Mouse (Mus musculus) stomach, embryonic 16.5 days (tissue): Measurements from ENCODE around the gene Gstp2. TPM values are rescaled to one million over a fixed set of nuclear protein-coding genes. Genes with fewer than 3 reads are reported as not detected.

Experiments used
- ATAC-seq: fragments of 200-750 bp; cut with Nextera tagmentation; 2 replicates; pipeline ENCODE4 v1.8.0; 2017; ENCODE audit warnings: moderate number of reproducible peaks, moderate TSS enrichment; ENCODE audit not compliant: insufficient read depth, low FRiP score
- H3K27ac ChIP-seq: fragments of 300-500 bp; sonication (generic); 2 replicates; pipeline ENCODE4 v1.5.1; 2014; ENCODE audit warnings: low read length
- H3K27me3 ChIP-seq: fragments of 300-500 bp; sonication (generic); 2 replicates; pipeline ENCODE4 v1.6.1; 2014; ENCODE audit warnings: low read length, control low read depth, mixed read lengths; ENCODE audit not compliant: control insufficient read depth, insufficient read depth
- H3K36me3 ChIP-seq: fragments of 300-500 bp; sonication (generic); 2 replicates; pipeline ENCODE4 v1.6.1; 2014; ENCODE audit warnings: low read length; ENCODE audit not compliant: control insufficient read depth, insufficient read depth
- H3K4me1 ChIP-seq: fragments of 300-500 bp; sonication (generic); 2 replicates; pipeline ENCODE4 v1.6.1; 2014; ENCODE audit warnings: low read length, control low read depth, mixed read lengths; ENCODE audit not compliant: control insufficient read depth, insufficient read depth
- H3K4me2 ChIP-seq: fragments of 300-500 bp; sonication (generic); 2 replicates; pipeline ENCODE4 v1.6.1; 2014; ENCODE audit warnings: low read depth, low read length, mixed read lengths
- H3K4me3 ChIP-seq: fragments of 300-500 bp; sonication (generic); replicated peaks from 2 replicates; pipeline ENCODE4 v1.5.1; 2014; ENCODE audit warnings: mild to moderate bottlenecking, low read length
- H3K9ac ChIP-seq: fragments of 300-500 bp; sonication (generic); 2 replicates; pipeline ENCODE4 v1.6.1; 2014; ENCODE audit warnings: low read length
- H3K9me3 ChIP-seq: fragments of 300-500 bp; sonication (generic); replicated peaks from 2 replicates; pipeline ENCODE4 v1.6.1; 2016; ENCODE audit warnings: low read length, control low read depth; ENCODE audit not compliant: control insufficient read depth
- WGBS: fragments of 180-500 bp; shearing (Covaris S2); extraction: QIAGEN DNeasy Blood & Tissue Kit; methylation state at CpG from one replicate; pipeline ENCODE4 v1.1.7; 2014; 5-methylcytosine and 5-hydroxymethylcytosine counted together
- polyA plus RNA-seq: library from polyadenylated mRNA; unstranded; fragments of >200 nt; fragmentation: Nextera tagmentation; extraction: Ambion mirVana; gene quantifications from 2 replicates; pipeline ENCODE4 v1.2.1, GENCODE M21; 2015

Gstp2 gene
- polyA plus RNA-seq, 1 experiment from 2014 or later = 28.7 TPM

- peak within 1 kb of the TSS; percentile 82 for H3K4me2 ChIP-seq
- ATAC-seq = peak; percentile 93
- peaks cover 16% of the 10 kb centered on the region for H3K4me1 ChIP-seq
- no peaks in the 10 kb centered on the region for H3K27me3 ChIP-seq
- under 1% methylated on average over 64 of the region's 64 CpGs for WGBS
- H3K4me3 ChIP-seq = peak within 1 kb of the TSS; percentile 87
- no peaks in the 10 kb centered on the region for H3K9me3 ChIP-seq
- H3K9ac ChIP-seq = peak within 1 kb of the TSS; percentile 91
- peak within 1 kb of the TSS; percentile 97 for H3K27ac ChIP-seq
- H3K36me3 ChIP-seq = no peaks in the 10 kb centered on the region
Observed at GRCm38 (mm10) chr19:4000119-4000900, 45.5 kb downstream of the Gstp2 start, which contains the start of the genes Nudt8 and Gm49405. TSS of gene Nudt8 (plus strand) at chr19:4000580. TSS of gene Gm49405 (plus strand) at chr19:4000626.

GRCm38 (mm10) chr19:3999121-3999730, 46.6 kb downstream of the Gstp2 start:
- Histone ChIP-seq H3K27ac (0 out of 2 replicates have a peak overlapping the region, but pooled peaks have one; percentile 97), H3K9ac (peak overlapping the region; percentile 91), H3K27me3 (no peaks in the 10 kb centered on the region), H3K4me3 (peak overlapping the region; percentile 87), H3K4me1 (peaks cover 16% of the 10 kb centered on the region), H3K4me2 (peak overlapping the region; percentile 82), H3K36me3 (no peaks in the 10 kb centered on the region), H3K9me3 (no peaks in the 10 kb centered on the region)
- WGBS = 85% methylated on average over 9 of the region's 9 CpGs
- no peak for ATAC-seq

GRCm38 (mm10) chr19:3998335-3998734, 47.5 kb downstream of the Gstp2 start:
- Histone ChIP-seq H3K9me3 (no peaks in the 10 kb centered on the region), H3K4me3 (no peak overlapping the region), H3K27ac (no peak overlapping the region), H3K4me2 (no peak overlapping the region), H3K4me1 (peaks cover 16% of the 10 kb centered on the region), H3K27me3 (no peaks in the 10 kb centered on the region), H3K9ac (no peak overlapping the region), H3K36me3 (no peaks in the 10 kb centered on the region)
- WGBS = 70% methylated on average over 8 of the region's 8 CpGs
- ATAC-seq = no peak

- H3K4me3 ChIP-seq = no peak overlapping the region
- no peak overlapping the region for H3K4me2 ChIP-seq
- WGBS = 49% methylated on average over 8 of the region's 8 CpGs
- no peak for ATAC-seq
- no peak overlapping the region for H3K27ac ChIP-seq
- H3K36me3 ChIP-seq = no peaks in the 10 kb centered on the region
- H3K9me3 ChIP-seq = no peaks in the 10 kb centered on the region
- H3K9ac ChIP-seq = no peak overlapping the region
- H3K4me1 ChIP-seq = peaks cover 14% of the 10 kb centered on the region
- H3K27me3 ChIP-seq = no peaks in the 10 kb centered on the region
Observed at GRCm38 (mm10) chr19:3997231-3997630, 48.6 kb downstream of the Gstp2 start.

DNA sequence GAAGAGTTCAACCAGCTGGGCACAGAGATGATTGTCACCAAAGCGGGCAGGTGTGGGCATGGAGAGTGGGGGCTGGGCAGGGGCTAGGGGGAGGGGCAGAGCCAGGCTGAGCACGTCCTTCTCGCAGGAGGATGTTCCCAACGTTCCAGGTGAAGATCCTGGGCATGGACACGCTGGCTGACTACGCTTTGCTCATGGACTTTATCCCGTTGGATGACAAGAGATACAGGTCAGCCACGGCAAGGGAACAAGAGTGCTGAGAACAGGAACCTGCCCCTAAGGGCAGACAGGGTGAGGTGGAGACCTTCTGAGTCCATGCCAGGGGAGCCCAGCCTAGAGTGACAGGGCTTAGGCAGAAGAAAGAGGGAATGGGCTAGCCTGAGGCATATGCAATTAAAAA, 49.1 kb downstream of the Gstp2 start:
- no peak overlapping the region for H3K4me3 ChIP-seq
- H3K9ac ChIP-seq = no peak overlapping the region
- H3K9me3 ChIP-seq = no peaks in the 10 kb centered on the region
- no peaks in the 10 kb centered on the region for H3K36me3 ChIP-seq
- H3K4me1 ChIP-seq = peaks cover 13% of the 10 kb centered on the region
- no peak overlapping the region for H3K27ac ChIP-seq
- WGBS = 75% methylated on average over 8 of the region's 8 CpGs
- H3K27me3 ChIP-seq = no peaks in the 10 kb centered on the region
- H3K4me2 ChIP-seq = no peak overlapping the region
- no peak for ATAC-seq

DNA sequence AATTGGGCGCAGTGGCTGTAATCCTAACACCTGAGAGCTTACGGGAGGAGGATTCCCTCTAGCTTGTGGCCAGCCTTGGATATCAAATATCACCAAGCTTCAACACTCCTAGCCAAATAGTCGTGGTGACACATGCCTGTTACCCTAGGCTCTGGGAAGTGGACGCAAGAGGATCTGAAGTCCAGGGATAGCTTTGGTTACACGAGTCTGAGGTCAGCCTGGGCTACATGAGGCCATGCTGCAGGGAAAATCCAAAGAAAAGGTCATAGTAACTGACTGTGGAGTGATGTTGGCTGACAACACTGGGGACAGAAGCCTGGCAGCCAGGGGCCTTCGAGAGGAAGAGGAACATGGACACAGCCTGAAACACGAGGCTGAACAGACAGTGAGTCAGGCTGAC, 49.7 kb downstream of the Gstp2 start:
- Histone ChIP-seq H3K27ac (no peak overlapping the region), H3K36me3 (no peaks in the 10 kb centered on the region), H3K9me3 (no peaks in the 10 kb centered on the region), H3K4me3 (no peak overlapping the region), H3K27me3 (no peaks in the 10 kb centered on the region), H3K4me1 (peaks cover 7% of the 10 kb centered on the region), H3K9ac (no peak overlapping the region), H3K4me2 (no peak overlapping the region)
- ATAC-seq = no peak
- 65% methylated on average over 7 of the region's 7 CpGs for WGBS

DNA sequence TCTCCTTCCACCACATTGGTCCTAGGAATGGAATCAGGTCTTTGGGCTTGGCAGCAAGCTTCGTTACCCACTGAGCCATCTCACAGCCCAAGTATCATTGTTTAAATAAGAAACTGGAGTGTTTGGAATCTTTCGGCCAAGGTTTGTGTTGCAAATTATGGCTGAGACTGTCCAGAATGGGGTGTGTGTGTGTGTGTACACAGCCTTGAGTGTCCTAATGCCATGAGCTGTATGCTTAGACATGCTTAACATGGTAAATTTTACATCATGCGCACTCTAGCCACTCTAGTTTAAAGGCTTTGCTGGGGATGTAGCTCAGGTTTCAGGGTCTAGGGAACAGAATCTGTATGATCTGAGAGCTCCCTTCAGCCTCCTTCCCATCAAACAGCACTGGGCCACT, 50.3 kb downstream of the Gstp2 start:
- Histone ChIP-seq H3K9me3 (no peaks in the 10 kb centered on the region), H3K36me3 (no peaks in the 10 kb centered on the region), H3K27me3 (no peaks in the 10 kb centered on the region), H3K4me2 (no peak overlapping the region), H3K4me1 (peaks cover 4% of the 10 kb centered on the region; the same call in 1 of the 2 replicates), H3K4me3 (no peak overlapping the region), H3K27ac (no peak overlapping the region), H3K9ac (no peak overlapping the region)
- WGBS = 73% methylated on average over 3 of the region's 3 CpGs
- no peak for ATAC-seq

GRCm38 (mm10) chr19:3994932-3995331, 50.9 kb downstream of the Gstp2 start:
- Histone ChIP-seq H3K9ac (no peak overlapping the region), H3K4me2 (no peak overlapping the region), H3K4me3 (no peak overlapping the region), H3K4me1 (peaks cover 4% of the 10 kb centered on the region; the same call in 1 of the 2 replicates), H3K36me3 (no peaks in the 10 kb centered on the region), H3K27ac (no peak overlapping the region), H3K27me3 (no peaks in the 10 kb centered on the region), H3K9me3 (no peaks in the 10 kb centered on the region)
- WGBS = 58% methylated on average over 6 of the region's 6 CpGs
- ATAC-seq = no peak

GRCm38 (mm10) chr19:3992416-3992815, 53.4 kb downstream of the Gstp2 start, which contains the start of gene Tbx10:
TSS of gene Tbx10 (plus strand) at chr19:3992752.
- no peak within 1 kb of the TSS for H3K4me2 ChIP-seq
- no peak for ATAC-seq
- no peaks in the 10 kb centered on the region for H3K36me3 ChIP-seq
- WGBS = 59% methylated on average over 5 of the region's 5 CpGs
- H3K9ac ChIP-seq = no peak within 1 kb of the TSS
- H3K9me3 ChIP-seq = no peaks in the 10 kb centered on the region
- H3K27me3 ChIP-seq = no peaks in the 10 kb centered on the region
- H3K4me3 ChIP-seq = no peak within 1 kb of the TSS
- H3K4me1 ChIP-seq = no peaks in the 10 kb centered on the region
- no peak within 1 kb of the TSS for H3K27ac ChIP-seq
